Mouse (Mus musculus): ENCODE results near the gene Itgb3bp. TPM values are rescaled to one million over a fixed set of nuclear protein-coding genes. Genes with fewer than 3 reads are reported as not detected.

Gene Itgb3bp
- polyA plus RNA-seq, 1 experiment from 2014 or later, result 53.4 TPM

DNA sequence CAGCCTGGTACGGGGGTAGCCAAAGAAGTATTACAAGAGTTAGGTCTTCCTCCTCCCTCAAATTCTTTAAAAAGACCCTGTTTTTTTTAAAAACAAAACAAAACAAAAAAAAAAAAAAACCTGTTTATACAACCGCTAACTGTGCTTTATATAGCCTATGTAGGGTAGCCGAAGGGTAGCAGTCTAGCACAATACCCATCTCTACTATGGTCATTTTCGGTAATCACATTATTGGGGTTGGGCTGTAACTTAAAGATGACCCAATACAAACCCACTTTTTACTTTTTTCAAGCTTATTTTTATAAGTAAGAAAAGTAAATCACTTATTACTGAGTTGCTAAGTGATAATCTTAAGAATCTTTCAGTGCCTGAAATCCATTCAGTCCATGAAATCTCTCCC lies 101.3 kb downstream of the Itgb3bp start:
- Histone ChIP-seq H3K27ac (replicated peaks; ENCODE audit: low read depth, low read length) (no peak overlapping the region), H3K4me1 (ENCODE audit: control insufficient read depth, insufficient read depth, low read length) (no peaks in the 10 kb centered on the region), H3K4me3 (ENCODE audit: low read depth, low read length) (peak overlapping the region; percentile 72), H3K36me3 (ENCODE audit: control insufficient read depth, insufficient read depth, low read length) (no peaks in the 10 kb centered on the region), H3K9me3 (ENCODE audit: control insufficient read depth, low read length) (no peaks in the 10 kb centered on the region), H3K27me3 (ENCODE audit: control insufficient read depth, insufficient read depth, low read length) (no peaks in the 10 kb centered on the region), H3K4me2 (ENCODE audit: low read depth, severe bottlenecking) (peak overlapping the region; percentile 54; the same call in 1 of the 2 replicates), H3K9ac (ENCODE audit: low read length) (no peak overlapping the region)
- 71% methylated on average over 4 of the region's 4 CpGs for WGBS
- ATAC-seq (ENCODE audit: insufficient number of reproducible peaks, low FRiP score, low TSS enrichment, low read depth), result no peak
- DNase-seq (ENCODE audit: low spot score), result no peak

DNA sequence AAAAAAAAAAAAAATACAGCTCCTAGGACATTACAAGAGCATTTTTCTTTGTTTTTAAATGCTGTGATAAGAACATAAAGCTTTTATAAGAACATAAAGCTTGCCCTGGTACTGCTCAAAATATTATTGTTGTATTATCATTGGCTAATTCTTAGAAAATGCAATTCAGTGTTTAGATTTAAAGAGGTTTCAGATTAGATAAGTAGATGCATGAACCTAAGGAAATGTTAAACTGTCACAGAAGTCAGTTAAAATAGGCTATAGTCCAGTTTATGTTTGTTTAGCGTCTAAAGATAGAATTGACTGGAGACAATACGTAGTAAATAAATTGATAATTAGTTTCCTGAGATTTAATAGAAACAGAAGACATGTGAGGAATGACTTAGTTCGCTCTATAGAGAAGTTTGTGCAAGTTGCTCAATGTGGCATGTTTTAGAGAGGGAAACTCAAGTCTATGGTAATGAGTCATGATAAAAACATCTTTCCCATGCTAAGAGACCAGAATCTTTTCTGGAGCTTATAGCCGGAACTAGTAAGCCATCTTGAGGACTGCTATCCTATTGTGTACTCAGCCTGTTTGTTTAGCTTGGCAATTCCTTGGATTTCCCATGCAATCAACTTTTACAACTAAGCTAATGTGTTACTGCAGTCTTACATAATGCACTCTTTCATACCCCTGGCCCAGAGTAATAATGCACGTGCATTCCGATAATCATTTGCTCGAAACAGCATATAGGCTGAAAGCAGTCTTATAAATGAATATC lies 112.7 kb downstream of the Itgb3bp start:
- Histone ChIP-seq H3K36me3 (ENCODE audit: control insufficient read depth, insufficient read depth, low read length) (no peaks in the 10 kb centered on the region), H3K9me3 (ENCODE audit: control insufficient read depth, low read length) (no peaks in the 10 kb centered on the region), H3K4me2 (ENCODE audit: low read depth, severe bottlenecking) (no peak overlapping the region), H3K9ac (ENCODE audit: low read length) (no peak overlapping the region), H3K4me1 (ENCODE audit: control insufficient read depth, insufficient read depth, low read length) (no peaks in the 10 kb centered on the region), H3K27me3 (ENCODE audit: control insufficient read depth, insufficient read depth, low read length) (no peaks in the 10 kb centered on the region), H3K27ac (replicated peaks; ENCODE audit: low read depth, low read length) (no peak overlapping the region), H3K4me3 (ENCODE audit: low read depth, low read length) (no peak overlapping the region)
- ATAC-seq (ENCODE audit: insufficient number of reproducible peaks, low FRiP score, low TSS enrichment, low read depth), result no peak
- WGBS, result 86% methylated on average over 7 of the region's 7 CpGs
- DNase-seq (ENCODE audit: low spot score), result no peak

DNA sequence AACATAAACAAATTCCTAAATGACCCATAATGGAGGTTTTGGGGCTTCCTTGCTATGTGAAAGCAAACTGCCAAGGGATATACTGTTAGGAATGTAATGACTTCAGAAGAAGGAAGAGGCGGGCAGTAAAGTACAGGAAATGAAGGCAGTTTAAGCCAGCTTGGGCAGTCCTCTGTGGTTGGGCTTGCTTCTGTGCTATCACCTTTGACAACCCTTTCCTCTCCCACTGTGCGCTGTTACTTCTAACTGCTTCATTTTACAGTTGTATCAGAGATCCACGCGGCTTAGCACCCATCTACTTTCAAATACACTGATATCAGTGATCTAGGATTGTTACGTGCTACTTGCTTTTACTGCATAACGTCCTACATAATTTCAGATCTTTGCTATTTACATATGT lies 137.2 kb downstream of the Itgb3bp start:
- no peak overlapping the region for H3K9ac ChIP-seq (ENCODE audit: low read length)
- no peaks in the 10 kb centered on the region for H3K27me3 ChIP-seq (ENCODE audit: control insufficient read depth, insufficient read depth, low read length)
- ATAC-seq (ENCODE audit: insufficient number of reproducible peaks, low FRiP score, low TSS enrichment, low read depth), result no peak
- H3K27ac ChIP-seq (replicated peaks; ENCODE audit: low read depth, low read length), result no peak overlapping the region
- no peaks in the 10 kb centered on the region for H3K4me1 ChIP-seq (ENCODE audit: control insufficient read depth, insufficient read depth, low read length)
- no peak overlapping the region for H3K4me3 ChIP-seq (ENCODE audit: low read depth, low read length)
- H3K36me3 ChIP-seq (ENCODE audit: control insufficient read depth, insufficient read depth, low read length), result no peaks in the 10 kb centered on the region
- H3K9me3 ChIP-seq (ENCODE audit: control insufficient read depth, low read length), result no peaks in the 10 kb centered on the region
- 81% methylated on average over 6 of the region's 6 CpGs for WGBS
- no peak overlapping the region for H3K4me2 ChIP-seq (ENCODE audit: low read depth, severe bottlenecking)
- no peak for DNase-seq (ENCODE audit: low spot score)

DNA sequence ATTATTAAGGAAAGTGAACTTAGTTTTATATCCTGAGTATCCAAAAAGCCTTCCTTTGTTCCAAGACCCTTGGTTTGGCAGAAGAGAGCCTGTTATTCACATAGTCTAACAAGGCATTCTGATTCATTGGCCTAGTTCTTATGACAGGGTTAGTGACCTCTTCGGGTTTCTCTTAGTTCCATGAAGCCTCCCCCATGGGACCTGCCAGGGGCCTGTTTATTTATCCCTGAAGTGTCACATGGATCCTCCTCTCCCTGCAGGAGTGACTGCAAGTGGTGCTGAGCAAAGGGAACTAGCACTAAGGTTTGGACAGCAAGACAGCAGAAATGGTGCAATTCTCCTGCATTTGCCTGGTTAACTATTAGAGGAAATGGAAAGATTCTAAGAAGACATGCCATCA lies 156.6 kb downstream of the Itgb3bp start:
- no peak overlapping the region for H3K4me3 ChIP-seq (ENCODE audit: low read depth, low read length)
- no peak for DNase-seq (ENCODE audit: low spot score)
- H3K4me2 ChIP-seq (ENCODE audit: low read depth, severe bottlenecking), result no peak overlapping the region
- no peaks in the 10 kb centered on the region for H3K4me1 ChIP-seq (ENCODE audit: control insufficient read depth, insufficient read depth, low read length)
- no peaks in the 10 kb centered on the region for H3K36me3 ChIP-seq (ENCODE audit: control insufficient read depth, insufficient read depth, low read length)
- H3K9me3 ChIP-seq (ENCODE audit: control insufficient read depth, low read length), result no peaks in the 10 kb centered on the region
- H3K9ac ChIP-seq (ENCODE audit: low read length), result no peak overlapping the region
- no peak for ATAC-seq (ENCODE audit: insufficient number of reproducible peaks, low FRiP score, low TSS enrichment, low read depth)
- 69% methylated on average over 1 of the region's 1 CpGs for WGBS
- no peaks in the 10 kb centered on the region for H3K27me3 ChIP-seq (ENCODE audit: control insufficient read depth, insufficient read depth, low read length)
- H3K27ac ChIP-seq (replicated peaks; ENCODE audit: low read depth, low read length), result no peak overlapping the region

DNA sequence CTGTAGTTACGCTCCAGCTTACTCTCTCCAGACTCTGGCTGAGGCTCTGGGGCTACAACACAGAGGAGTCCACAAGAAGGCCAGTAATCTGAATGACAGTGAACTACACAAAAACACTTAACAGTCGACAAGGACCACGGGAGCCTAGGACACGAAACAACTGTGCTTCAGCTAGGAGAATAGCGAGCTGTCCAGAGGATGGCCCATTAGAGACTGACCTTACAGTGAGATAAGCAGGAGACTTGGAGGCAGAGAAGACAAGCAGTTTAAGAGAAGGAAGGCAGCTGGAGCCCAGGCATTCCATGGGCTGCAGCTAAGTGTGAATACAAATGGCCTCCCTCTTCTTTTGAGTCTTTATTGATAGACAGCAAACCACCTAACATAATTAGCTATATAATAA lies 159.1 kb downstream of the Itgb3bp start:
- no peaks in the 10 kb centered on the region for H3K9me3 ChIP-seq (ENCODE audit: control insufficient read depth, low read length)
- no peaks in the 10 kb centered on the region for H3K27me3 ChIP-seq (ENCODE audit: control insufficient read depth, insufficient read depth, low read length)
- DNase-seq (ENCODE audit: low spot score), result no peak
- no peak overlapping the region for H3K4me3 ChIP-seq (ENCODE audit: low read depth, low read length)
- WGBS, result 94% methylated on average over 5 of the region's 5 CpGs
- H3K36me3 ChIP-seq (ENCODE audit: control insufficient read depth, insufficient read depth, low read length), result no peaks in the 10 kb centered on the region; the same call in 1 of the 2 replicates
- no peak overlapping the region for H3K27ac ChIP-seq (replicated peaks; ENCODE audit: low read depth, low read length)
- ATAC-seq (ENCODE audit: insufficient number of reproducible peaks, low FRiP score, low TSS enrichment, low read depth), result no peak
- H3K9ac ChIP-seq (ENCODE audit: low read length), result no peak overlapping the region
- H3K4me1 ChIP-seq (ENCODE audit: control insufficient read depth, insufficient read depth, low read length), result no peaks in the 10 kb centered on the region
- no peak overlapping the region for H3K4me2 ChIP-seq (ENCODE audit: low read depth, severe bottlenecking)

DNA sequence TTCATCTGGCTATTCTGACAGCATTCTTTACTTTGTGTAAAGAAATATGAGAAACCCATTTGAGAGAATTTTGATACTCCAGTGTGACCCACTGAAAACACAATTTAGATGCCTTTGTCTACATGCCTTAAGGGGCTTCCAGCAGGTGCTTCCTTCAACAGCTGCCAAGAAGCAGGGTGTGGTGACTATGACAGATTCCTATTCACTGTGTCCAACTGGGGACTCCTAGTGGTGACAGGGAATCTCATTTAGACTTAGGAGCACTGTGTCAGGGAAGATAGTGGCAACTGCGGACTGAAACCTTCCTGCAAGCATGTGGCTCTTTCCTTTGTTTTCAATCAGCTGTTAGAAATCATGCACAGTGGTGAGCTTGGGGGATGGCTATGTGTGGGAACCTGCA lies 162.9 kb downstream of the Itgb3bp start:
- H3K27me3 ChIP-seq (ENCODE audit: control insufficient read depth, insufficient read depth, low read length), result no peaks in the 10 kb centered on the region
- no peak for ATAC-seq (ENCODE audit: insufficient number of reproducible peaks, low FRiP score, low TSS enrichment, low read depth)
- H3K27ac ChIP-seq (replicated peaks; ENCODE audit: low read depth, low read length), result no peak overlapping the region
- H3K9ac ChIP-seq (ENCODE audit: low read length), result no peak overlapping the region
- no peaks in the 10 kb centered on the region for H3K9me3 ChIP-seq (ENCODE audit: control insufficient read depth, low read length)
- no peaks in the 10 kb centered on the region; the same call in 1 of the 2 replicates for H3K36me3 ChIP-seq (ENCODE audit: control insufficient read depth, insufficient read depth, low read length)
- no peaks in the 10 kb centered on the region for H3K4me1 ChIP-seq (ENCODE audit: control insufficient read depth, insufficient read depth, low read length)
- no peak overlapping the region for H3K4me3 ChIP-seq (ENCODE audit: low read depth, low read length)
- 76% methylated on average over 1 of the region's 1 CpGs for WGBS
- DNase-seq (ENCODE audit: low spot score), result no peak
- H3K4me2 ChIP-seq (ENCODE audit: low read depth, severe bottlenecking), result no peak overlapping the region

DNA sequence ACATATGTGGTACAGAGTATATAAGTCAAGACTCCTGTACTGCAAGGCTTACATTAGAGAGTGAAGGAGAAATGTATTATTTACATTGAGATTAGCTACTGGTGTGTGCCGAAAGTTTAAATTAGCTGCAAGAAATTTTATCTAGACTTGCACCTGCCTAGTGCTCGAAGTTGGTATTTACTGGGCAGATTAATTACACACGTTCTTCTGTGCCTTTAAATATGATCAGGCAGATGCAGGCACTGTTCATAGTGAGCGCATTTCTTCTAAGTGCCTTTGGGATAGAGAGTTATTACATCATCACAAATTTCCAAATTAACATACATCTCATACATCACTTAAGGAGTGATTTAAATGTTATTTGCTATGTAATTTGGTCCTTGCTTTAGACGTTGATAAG lies 163.3 kb downstream of the Itgb3bp start:
- 79% methylated on average over 5 of the region's 5 CpGs for WGBS
- ATAC-seq (ENCODE audit: insufficient number of reproducible peaks, low FRiP score, low TSS enrichment, low read depth), result no peak

DNA sequence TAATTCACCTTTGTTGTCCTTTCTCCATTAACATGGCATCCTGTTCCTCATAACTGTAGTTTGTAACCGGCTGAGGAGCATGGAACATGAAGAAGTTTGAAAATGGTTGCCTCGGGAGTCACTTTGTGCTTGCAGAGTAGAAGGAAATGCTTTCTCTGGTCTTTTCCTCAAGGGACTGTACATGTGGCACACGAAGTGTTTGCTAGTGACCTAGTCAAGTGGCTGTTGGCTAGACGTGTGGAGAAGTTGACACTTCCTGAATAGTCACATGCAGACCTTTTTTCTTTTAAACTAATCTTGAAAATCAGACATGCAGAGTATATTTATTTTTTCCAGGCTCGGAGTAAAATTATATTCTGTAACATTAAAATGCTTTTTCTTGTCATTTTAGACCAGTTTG lies 177.2 kb downstream of the Itgb3bp start:
- DNase-seq (ENCODE audit: low spot score), result no peak
- Histone ChIP-seq H3K27me3 (ENCODE audit: control insufficient read depth, insufficient read depth, low read length) (no peaks in the 10 kb centered on the region), H3K27ac (replicated peaks; ENCODE audit: low read depth, low read length) (no peak overlapping the region), H3K9me3 (ENCODE audit: control insufficient read depth, low read length) (no peaks in the 10 kb centered on the region), H3K4me3 (ENCODE audit: low read depth, low read length) (no peak overlapping the region), H3K4me2 (ENCODE audit: low read depth, severe bottlenecking) (no peak overlapping the region), H3K36me3 (ENCODE audit: control insufficient read depth, insufficient read depth, low read length) (peaks cover 2% of the 10 kb centered on the region; the same call in 1 of the 2 replicates), H3K4me1 (ENCODE audit: control insufficient read depth, insufficient read depth, low read length) (no peaks in the 10 kb centered on the region), H3K9ac (ENCODE audit: low read length) (no peak overlapping the region)
- 89% methylated on average over 5 of the region's 5 CpGs for WGBS
- ATAC-seq (ENCODE audit: insufficient number of reproducible peaks, low FRiP score, low TSS enrichment, low read depth), result no peak

More for the DNA sequence above, 163.3 kb downstream of the Itgb3bp start:
- no peak overlapping the region for H3K4me3 ChIP-seq (ENCODE audit: low read depth, low read length)
- DNase-seq (ENCODE audit: low spot score), result no peak
- H3K36me3 ChIP-seq (ENCODE audit: control insufficient read depth, insufficient read depth, low read length), result no peaks in the 10 kb centered on the region; the same call in 1 of the 2 replicates
- no peak overlapping the region for H3K27ac ChIP-seq (replicated peaks; ENCODE audit: low read depth, low read length)
- H3K27me3 ChIP-seq (ENCODE audit: control insufficient read depth, insufficient read depth, low read length), result no peaks in the 10 kb centered on the region
- no peak overlapping the region for H3K9ac ChIP-seq (ENCODE audit: low read length)
- no peaks in the 10 kb centered on the region for H3K4me1 ChIP-seq (ENCODE audit: control insufficient read depth, insufficient read depth, low read length)
- no peaks in the 10 kb centered on the region for H3K9me3 ChIP-seq (ENCODE audit: control insufficient read depth, low read length)
- H3K4me2 ChIP-seq (ENCODE audit: low read depth, severe bottlenecking), result no peak overlapping the region

DNA sequence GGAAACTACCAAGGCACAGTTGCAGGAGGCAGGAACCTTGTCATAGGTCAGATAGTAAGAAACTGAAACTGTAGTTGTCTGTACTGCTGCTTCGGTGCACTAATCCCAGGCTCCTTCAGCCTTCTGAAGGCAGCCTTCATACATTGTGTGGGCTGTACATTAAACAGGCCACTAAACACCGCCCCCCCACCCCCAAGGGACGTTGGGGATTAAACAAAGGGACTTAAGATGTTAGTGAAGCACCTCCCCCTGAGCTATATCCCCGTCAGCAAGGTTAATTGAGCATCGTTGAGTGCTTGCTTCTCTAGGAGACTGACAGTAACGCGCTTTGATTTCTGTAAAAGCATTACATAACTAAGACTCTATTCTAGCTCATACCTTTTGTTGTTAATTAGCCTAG lies 189.8 kb downstream of the Itgb3bp start:
- DNase-seq (ENCODE audit: low spot score) (peak; percentile 38), ATAC-seq (ENCODE audit: insufficient number of reproducible peaks, low FRiP score, low TSS enrichment, low read depth) (no peak)
- Histone ChIP-seq H3K4me2 (ENCODE audit: low read depth, severe bottlenecking) (no peak overlapping the region), H3K4me3 (ENCODE audit: low read depth, low read length) (no peak overlapping the region), H3K9ac (ENCODE audit: low read length) (no peak overlapping the region), H3K4me1 (ENCODE audit: control insufficient read depth, insufficient read depth, low read length) (0 out of 2 replicates have a peak, but pooled peaks cover 7% of the 10 kb centered on the region), H3K27me3 (ENCODE audit: control insufficient read depth, insufficient read depth, low read length) (no peaks in the 10 kb centered on the region), H3K27ac (replicated peaks; ENCODE audit: low read depth, low read length) (no peak overlapping the region), H3K36me3 (ENCODE audit: control insufficient read depth, insufficient read depth, low read length) (no peaks in the 10 kb centered on the region), H3K9me3 (ENCODE audit: control insufficient read depth, low read length) (no peaks in the 10 kb centered on the region)
- WGBS, result 48% methylated on average over 7 of the region's 7 CpGs

Data from limb, embryonic 11.5 days (tissue).